Comparison of ENCODE assay signal across 10 mouse cellular contexts in genomic region chr7:36317466-36318212, GRCm38 (mm10).
DNase-seq lines count a peak whose midpoint lies in the region; ATAC-seq and TF ChIP-seq lines count a peak whose summit lies in the region.
"Had no signal": no experiment of that assay in that cellular context is flagged by ENCODE, and none has a peak within 500 bp of the region (broad histone marks: within the 10 kb centered on the region; RNA-seq: fewer than 3 reads in every experiment).

No protein-coding gene starts in this region.

- DNase-seq in Patski (ENCODE audit: low read depth, low spot score) = no peak
- DNase-seq in adrenal gland, postnatal 25 days = peak; percentile 13
- peak; percentile 64 to 72 for DNase-seq in heart, adult 2 months
- DNase-seq in limb, embryonic 10.5 days (ENCODE audit: low spot score) = peak; percentile 59
- DNase-seq in layer of hippocampus, adult 8-10 months (ENCODE audit: low spot score in 2 of 2) = no peak
- no peak for DNase-seq in thymus, adult 2 months
- no peak for DNase-seq in right cerebral cortex, postnatal 25 days
- no peak for DNase-seq in retina, embryonic 14.5 days (ENCODE audit: low spot score)
- DNase-seq: cerebellum, adult 8-10 months had no signal

- POLR2A ChIA-PET in Patski (lab: Charles Lee) = no interaction called here

- peaks cover 4% of the 10 kb centered on the region; the same call in 1 of the 2 replicates for H3K4me1 ChIP-seq in heart, adult 2 months (ENCODE audit: control insufficient read depth, insufficient read depth, low read length)
- H3K4me1 ChIP-seq in limb, embryonic 10.5 days = peaks cover 18% of the 10 kb centered on the region
- H3K4me1 ChIP-seq in thymus, adult 2 months (replicated peaks; ENCODE audit: control insufficient read depth, insufficient read depth, low read length) = no peaks in the 10 kb centered on the region
- H3K4me1 ChIP-seq: liver, embryonic 15.5 days had no signal

- WGBS in heart, adult 2 months = 17% methylated on average over 3 of the region's 3 CpGs
- 21% methylated on average over 3 of the region's 3 CpGs for WGBS in limb, embryonic 10.5 days
- 76% methylated on average over 3 of the region's 3 CpGs for WGBS in thymus, adult 2 months

- H3K9ac ChIP-seq in heart, adult 2 months (ENCODE audit: low read depth, low read length) = no peak overlapping the region
- H3K9ac ChIP-seq: liver, embryonic 15.5 days had no signal

- H3K36me3 ChIP-seq in heart, adult 2 months (ENCODE audit: control insufficient read depth, insufficient read depth, low read length) = no peaks in the 10 kb centered on the region
- no peaks in the 10 kb centered on the region for H3K36me3 ChIP-seq in limb, embryonic 10.5 days
- no peaks in the 10 kb centered on the region for H3K36me3 ChIP-seq in thymus, adult 2 months (ENCODE audit: control insufficient read depth, insufficient read depth, low read length)
- H3K36me3 ChIP-seq: liver, embryonic 15.5 days had no signal

- no peak overlapping the region for H3K4me3 ChIP-seq in heart, adult 2 months
- H3K4me3 ChIP-seq in limb, embryonic 10.5 days = no peak overlapping the region
- H3K4me3 ChIP-seq in thymus, adult 2 months (ENCODE audit: control insufficient read depth, insufficient read depth, low read length) = no peak overlapping the region
- H3K4me3 ChIP-seq: liver, embryonic 15.5 days had no signal

- no peak for TF ChIP-seq POLR2A in heart, adult 2 months (IDR thresholded peaks at IDR 0.05; ENCODE audit: insufficient read depth, low read depth, low read length)
- TF ChIP-seq POLR2A in thymus, adult 2 months (IDR thresholded peaks at IDR 0.05; ENCODE audit: control insufficient read depth, extremely low read depth, insufficient read depth, low read length, poor library complexity) = no peak

- ATAC-seq in Patski = peak; percentile 48

- no peaks in the 10 kb centered on the region for H3K27me3 ChIP-seq in Patski
- H3K27me3 ChIP-seq in heart, adult 2 months (ENCODE audit: control insufficient read depth, insufficient read depth, low read length) = no peaks in the 10 kb centered on the region
- no peaks in the 10 kb centered on the region for H3K27me3 ChIP-seq in limb, embryonic 10.5 days (ENCODE audit: low read depth, poor library complexity, severe bottlenecking)
- no peaks in the 10 kb centered on the region for H3K27me3 ChIP-seq in thymus, adult 2 months (ENCODE audit: control insufficient read depth, insufficient read depth, low read length)
- H3K27me3 ChIP-seq: liver, embryonic 15.5 days had no signal

- H3K27ac ChIP-seq in heart, adult 2 months = no peak overlapping the region
- H3K27ac ChIP-seq in limb, embryonic 10.5 days = peak overlapping the region; percentile 87
- no peak overlapping the region for H3K27ac ChIP-seq in thymus, adult 2 months (ENCODE audit: control insufficient read depth, insufficient read depth, low read length)
- H3K27ac ChIP-seq: liver, embryonic 15.5 days had no signal

- H3K9me3 ChIP-seq in limb, embryonic 10.5 days (replicated peaks) = no peaks in the 10 kb centered on the region
- H3K9me3 ChIP-seq: liver, embryonic 15.5 days had no signal

- no peak for TF ChIP-seq CTCF in Patski (IDR thresholded peaks at IDR 0.05)
- no peak for TF ChIP-seq CTCF in heart, adult 2 months (IDR thresholded peaks at IDR 0.05)
- no peak for TF ChIP-seq CTCF in thymus, adult 2 months (IDR thresholded peaks at IDR 0.05; ENCODE audit: borderline replicate concordance, control insufficient read depth, extremely low read depth, insufficient read depth, low read length, poor library complexity)

- intact Hi-C loops in heart, adult 2 months (cut with DNase I) = loop anchor here (5.0 kb wide), 1 partner anchor 105 kb away; no protein-coding TSS in a partner anchor

- in situ Hi-C loops in Patski (cut with MboI; ENCODE audit: low pct_unique_long_range_greater_than_20kb) = no loop called here

- TF ChIP-seq EP300 in heart, adult 2 months (IDR thresholded peaks at IDR 0.05; ENCODE audit: insufficient read depth, low read depth, low read length) = no peak

- CTCF ChIA-PET in Patski (lab: Charles Lee) = no interaction called here

- H3K79me2 ChIP-seq in heart, adult 2 months (replicated peaks; ENCODE audit: control insufficient read depth, insufficient read depth, low read length) = no peaks in the 10 kb centered on the region

Comparison
In these comparisons a context has a peak if more than half of its experiments do, and no peak if none do; other contexts are left out.
1. DNase-seq: peak in adrenal gland, postnatal 25 days (single experiment), heart, adult 2 months (2 of 2) and limb, embryonic 10.5 days (single experiment); none in Patski (single experiment), layer of hippocampus, adult 8-10 months (0 of 2), thymus, adult 2 months (single experiment), right cerebral cortex, postnatal 25 days (single experiment) and retina, embryonic 14.5 days (single experiment).